Mouse (Mus musculus): ENCODE data around the gene St6galnac3.

- no peak for TF ChIP-seq CTCF (conservative IDR thresholded peaks at IDR 0.05 in 1 of 2, IDR thresholded peaks at IDR 0.05 in 1 of 2; ENCODE audit: low read depth in 2 of 2, low read length in 2 of 2)
- TF ChIP-seq POLR2A (IDR thresholded peaks at IDR 0.05; ENCODE audit: low read depth, low read length), result no peak
- no peak for TF ChIP-seq TCF12 (IDR thresholded peaks at IDR 0.05; ENCODE audit: low read depth, low read length)
- TF ChIP-seq UBTF (IDR thresholded peaks at IDR 0.05; ENCODE audit: low read depth, low read length), result no peak
- no peak for TF ChIP-seq MXI1 (IDR thresholded peaks at IDR 0.05; ENCODE audit: low read depth, low read length)
- no peak for TF ChIP-seq SMC3 (IDR thresholded peaks at IDR 0.05; ENCODE audit: low read depth, low read length)
- no peak for TF ChIP-seq ZKSCAN1 (IDR thresholded peaks at IDR 0.05; ENCODE audit: borderline replicate concordance, low read depth, low read length)
- TF ChIP-seq USF2 (conservative IDR thresholded peaks at IDR 0.05; ENCODE audit: low read depth, low read length), result no peak
- TF ChIP-seq NELFE (IDR thresholded peaks at IDR 0.05; ENCODE audit: low read depth, low read length), result no peak
- no peak for TF ChIP-seq JUND (conservative IDR thresholded peaks at IDR 0.05; ENCODE audit: low read depth, low read length)
- no peak for TF ChIP-seq POLR2AphosphoS2 (IDR thresholded peaks at IDR 0.05; ENCODE audit: low read depth, low read length)
- TF ChIP-seq GABPA (IDR thresholded peaks at IDR 0.05; ENCODE audit: insufficient replicate concordance, low read depth, low read length), result no peak
Observed at GRCm38 (mm10) chr3:153416383-153416782, 308.6 kb downstream of the St6galnac3 start.

Measured in CH12.LX (cell line).